Mouse (Mus musculus): ENCODE data around the gene Map1s. TPM values are rescaled to one million over a fixed set of nuclear protein-coding genes. Genes with fewer than 3 reads are reported as not detected.
A peak's percentile ranks its signal among the peaks of the same experiment; 100 is the strongest.
"Not testable (repeated sequence)": the region's sequence is repeated elsewhere in the genome, so short reads cannot be mapped to it uniquely, and the experiment has no call there.

Map1s gene
- polyA plus RNA-seq, 1 experiment: 64.9 TPM

DNA sequence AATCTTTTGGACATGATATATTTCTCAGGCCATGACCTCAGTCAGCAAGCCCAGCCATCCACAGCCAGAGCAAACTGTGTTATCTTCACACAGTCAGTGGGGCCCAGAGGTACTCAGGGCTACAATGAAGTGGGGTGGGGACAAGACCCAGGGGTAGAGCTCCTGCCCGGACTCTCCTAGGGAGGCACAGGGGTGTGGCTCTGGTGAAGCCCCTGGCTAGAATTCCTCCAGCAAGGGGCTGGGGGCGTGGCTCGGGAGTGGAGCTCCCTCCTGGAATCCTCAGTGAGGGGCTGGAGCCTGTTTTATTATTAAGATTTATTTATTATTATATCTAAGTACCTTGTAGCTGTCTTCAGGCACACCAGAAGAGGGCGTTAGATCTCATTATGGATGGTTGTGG, 29.4 kb upstream of the Map1s start:
- DNase-seq (ENCODE audit: extremely low spot score in 1 of 2, low spot score in 1 of 2): no peak

- no peak for DNase-seq (ENCODE audit: extremely low spot score in 1 of 2, low spot score in 1 of 2)
Measured at GRCm38 (mm10) chr8:70878178-70878577, 27.6 kb upstream of the Map1s start.

- no peak for DNase-seq (ENCODE audit: extremely low spot score in 1 of 2, low spot score in 1 of 2)
Measured at GRCm38 (mm10) chr8:70879500-70879899, 26.2 kb upstream of the Map1s start.

- DNase-seq (ENCODE audit: extremely low spot score in 1 of 2, low spot score in 1 of 2): peak in 1 of 2 experiments; percentile 36
Measured at GRCm38 (mm10) chr8:70880126-70880525, 25.6 kb upstream of the Map1s start.

DNA sequence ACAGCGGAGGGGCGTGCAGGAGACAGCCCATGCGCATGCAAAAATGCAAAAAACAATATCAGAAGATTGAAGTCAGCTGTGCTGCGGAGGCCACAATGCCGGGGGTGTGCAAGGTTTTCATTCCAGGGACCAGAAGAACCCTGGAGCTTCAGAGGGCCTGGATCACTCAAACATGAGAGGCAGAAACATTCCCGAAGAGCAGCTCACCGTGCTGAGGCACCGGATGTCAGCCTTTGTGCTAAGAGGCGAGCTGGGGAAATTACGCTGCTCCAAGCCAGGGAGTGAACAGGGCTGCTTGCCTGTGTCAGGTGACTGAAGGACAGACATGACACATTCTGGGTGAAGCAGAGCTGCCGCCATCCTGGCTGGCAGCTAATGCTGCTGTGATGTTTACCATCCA, 25.2 kb upstream of the Map1s start:
- no peak for DNase-seq (ENCODE audit: extremely low spot score in 1 of 2, low spot score in 1 of 2)

DNA sequence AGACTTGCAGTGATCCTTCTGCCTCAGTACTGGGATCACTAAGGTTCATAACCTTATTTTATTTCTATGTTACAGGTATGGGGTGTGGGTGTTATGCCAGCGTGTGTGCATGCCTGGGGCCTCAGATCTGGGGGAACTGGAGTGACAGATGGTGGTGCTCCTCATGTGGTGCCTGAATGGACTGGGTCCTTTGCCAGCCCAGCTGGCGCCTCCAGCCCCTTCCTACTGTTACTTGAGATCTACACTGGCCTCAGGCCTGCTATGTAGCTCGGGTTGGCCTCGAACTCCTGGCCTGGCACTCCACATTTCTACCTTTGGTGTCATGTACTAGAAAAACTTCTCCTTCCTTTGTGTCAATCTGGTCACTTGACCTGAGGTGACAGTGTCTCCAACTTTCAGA, 21.5 kb upstream of the Map1s start:
- no peak for DNase-seq (ENCODE audit: extremely low spot score in 1 of 2, low spot score in 1 of 2)

DNA sequence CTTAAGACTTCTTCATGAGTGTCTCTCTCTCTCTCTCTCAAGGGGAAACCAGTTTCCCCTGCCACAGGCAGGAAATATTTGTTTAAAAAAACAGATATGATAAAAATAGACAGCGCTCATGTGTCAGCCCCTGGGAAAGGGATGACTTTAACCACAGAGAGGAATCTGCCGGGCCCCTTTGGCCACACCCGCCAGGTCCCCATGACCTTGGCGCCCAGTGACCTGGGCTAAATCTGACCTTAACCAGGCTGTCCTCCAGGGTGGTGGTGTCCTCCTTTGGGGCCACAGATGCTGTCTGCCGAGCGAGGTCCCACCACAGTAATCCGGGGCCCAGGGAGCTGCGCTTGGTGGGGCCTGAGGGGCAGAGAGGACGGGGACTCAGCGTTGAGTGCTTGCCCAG, 21.0 kb upstream of the Map1s start:
- DNase-seq (ENCODE audit: extremely low spot score in 1 of 2, low spot score in 1 of 2): no peak

DNA sequence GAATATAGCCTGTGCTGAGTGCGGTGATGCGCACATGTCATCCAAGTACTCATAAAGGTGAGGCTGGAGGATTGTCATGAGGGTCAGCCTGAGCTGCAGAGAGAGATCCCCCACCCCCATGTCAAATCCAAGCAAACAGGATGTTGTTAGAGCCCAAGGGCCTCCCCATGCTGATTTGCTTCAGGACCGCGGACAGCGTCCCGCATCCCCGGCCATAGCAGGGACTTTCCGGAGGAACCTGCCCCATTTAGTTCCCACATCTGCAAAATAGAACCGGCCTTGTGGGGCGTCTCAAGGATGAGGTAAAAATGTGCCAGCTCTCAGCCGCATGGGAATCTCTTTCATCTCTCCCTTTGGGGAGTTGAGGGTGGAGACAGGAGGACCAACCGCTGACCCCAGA, 20.1 kb upstream of the Map1s start:
- DNase-seq (ENCODE audit: extremely low spot score in 1 of 2, low spot score in 1 of 2): no peak

- DNase-seq (ENCODE audit: extremely low spot score in 1 of 2, low spot score in 1 of 2): no peak
Measured at GRCm38 (mm10) chr8:70887669-70888068, 18.1 kb upstream of the Map1s start.

GRCm38 (mm10) chr8:70890656-70891055, 15.1 kb upstream of the Map1s start:
- no peak for DNase-seq (ENCODE audit: extremely low spot score in 1 of 2, low spot score in 1 of 2)

- DNase-seq (ENCODE audit: extremely low spot score in 1 of 2, low spot score in 1 of 2): no peak
Measured at GRCm38 (mm10) chr8:70891356-70891755, 14.4 kb upstream of the Map1s start.

DNA sequence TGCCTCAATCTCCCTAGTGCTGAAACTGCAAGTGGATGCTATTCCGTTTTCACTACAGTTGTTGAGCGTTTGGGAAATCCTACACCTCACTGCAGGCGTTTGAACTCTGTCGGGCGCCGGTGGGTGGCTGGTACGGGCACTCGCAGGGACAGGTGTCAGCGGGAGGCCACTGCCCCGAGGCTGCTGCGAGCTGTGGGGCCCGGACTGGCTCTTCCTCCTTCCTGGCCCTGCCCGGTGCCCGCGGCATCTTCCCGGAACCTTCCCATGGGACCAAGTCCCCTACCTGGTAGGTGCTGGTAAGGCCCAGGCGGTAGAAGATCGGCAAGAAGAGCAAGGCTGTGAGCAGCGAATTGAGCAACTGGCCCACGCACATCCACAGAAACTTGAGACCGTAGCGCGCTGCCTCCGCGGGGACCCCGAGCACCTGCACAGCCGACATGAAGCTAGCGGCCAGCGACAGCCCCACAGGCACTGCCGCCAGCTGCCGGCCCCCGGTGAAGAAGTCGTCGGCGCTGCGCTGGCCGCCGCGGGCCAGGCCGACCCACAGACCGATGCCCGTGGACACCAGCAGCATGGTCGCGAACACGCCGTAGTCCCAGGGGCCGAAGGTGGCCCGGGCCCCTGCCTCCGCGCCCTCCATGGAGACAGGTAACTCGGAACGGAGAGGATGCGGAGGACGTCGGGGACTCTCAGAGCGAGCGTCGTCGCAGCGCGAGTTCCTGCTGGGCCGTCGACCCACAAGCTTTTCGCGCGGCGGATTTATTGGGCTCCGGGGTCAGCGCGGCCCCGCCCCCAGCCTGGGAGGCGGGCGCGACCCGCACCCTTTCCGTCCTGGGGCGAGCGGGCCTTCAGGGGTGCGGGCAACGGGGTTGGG, 13.5 kb upstream of the Map1s start, which contains the start of gene Slc5a5:
Gene Slc5a5, minus strand, starts transcription at position 736 of the 874 bp plus-strand sequence.
- no peak for DNase-seq (ENCODE audit: extremely low spot score in 1 of 2, low spot score in 1 of 2)

DNA sequence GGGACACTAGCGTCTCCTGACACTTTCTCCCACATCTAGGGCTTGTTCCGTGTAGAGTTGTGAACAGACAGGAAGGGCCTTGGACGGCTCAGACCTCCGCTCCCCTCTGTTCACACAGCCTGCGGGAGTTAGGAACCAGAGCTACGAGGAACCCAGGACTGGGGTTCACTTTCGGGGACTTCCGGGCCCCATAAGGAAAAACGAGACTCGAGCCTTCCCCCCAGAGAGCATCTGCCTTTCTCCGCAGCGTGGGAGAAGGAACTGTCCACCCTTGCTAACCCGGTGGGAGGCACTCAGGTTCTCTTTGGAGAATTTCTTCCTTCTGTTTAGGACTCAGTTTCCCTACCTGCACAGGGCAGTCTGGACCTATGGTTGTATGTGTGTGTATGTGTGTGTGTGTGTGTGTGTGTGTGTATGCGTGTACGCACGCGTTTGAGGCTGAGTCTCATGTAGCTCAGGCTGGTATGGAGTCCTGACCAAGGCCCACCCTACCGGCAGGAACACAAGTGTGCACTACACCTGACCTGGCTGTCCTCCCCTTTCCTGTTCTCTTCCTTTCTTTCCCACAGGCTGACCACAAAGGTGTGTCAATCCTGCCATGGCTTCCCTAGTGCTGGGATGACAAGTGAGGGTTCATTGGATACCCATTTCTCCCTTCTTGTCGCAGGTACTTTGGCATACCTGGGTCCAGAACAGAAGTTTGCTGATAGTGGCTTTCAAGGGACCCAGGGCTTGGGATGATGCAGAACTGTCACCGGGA, 12.7 kb upstream of the Map1s start:
- DNase-seq (ENCODE audit: extremely low spot score in 1 of 2, low spot score in 1 of 2): no peak

- peak in 1 of 2 experiments; percentile 68 for DNase-seq (ENCODE audit: extremely low spot score in 1 of 2, low spot score in 1 of 2)
Measured at GRCm38 (mm10) chr8:70893656-70894384, 11.9 kb upstream of the Map1s start.

GRCm38 (mm10) chr8:70894385-70894720, 11.4 kb upstream of the Map1s start:
- no peak for DNase-seq (ENCODE audit: extremely low spot score in 1 of 2, low spot score in 1 of 2)

DNA sequence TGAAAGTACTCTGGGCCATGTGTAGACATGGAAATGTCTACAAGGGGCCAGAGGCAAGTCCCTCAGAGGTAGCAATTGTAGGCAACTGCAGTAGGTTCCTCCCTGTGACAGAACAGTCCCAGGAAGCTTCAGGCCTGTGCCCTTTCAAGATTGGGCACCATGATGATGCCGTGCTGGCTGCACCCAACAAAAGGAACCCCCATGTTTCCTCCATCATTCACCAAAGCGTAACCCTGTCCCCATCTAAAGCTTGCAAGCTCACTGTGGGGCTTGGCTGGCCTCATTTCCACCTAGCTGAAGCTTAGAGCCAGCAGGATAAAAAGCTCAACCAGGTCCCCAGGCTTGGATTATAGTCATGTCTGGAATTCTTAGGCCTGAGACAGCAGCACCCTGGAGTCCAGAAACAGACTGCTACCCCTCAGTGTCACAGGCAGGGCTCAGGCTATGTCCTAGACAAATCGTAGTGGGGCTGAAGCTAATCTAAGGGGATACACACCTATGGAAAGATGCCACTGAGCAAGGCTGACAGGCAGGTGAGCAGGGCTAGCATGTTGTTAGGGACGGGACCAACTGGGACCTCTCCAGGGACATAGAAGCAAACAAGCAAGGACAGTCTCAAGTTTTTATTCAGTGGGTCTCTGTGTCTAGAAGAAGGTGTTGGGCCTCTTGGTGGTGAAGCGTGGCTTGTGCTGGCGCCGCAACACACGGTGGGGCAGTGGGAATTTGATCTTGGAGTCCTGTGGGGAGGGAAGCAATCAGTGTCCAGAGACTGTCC, 10.8 kb upstream of the Map1s start:
- no peak for DNase-seq (ENCODE audit: extremely low spot score in 1 of 2, low spot score in 1 of 2)

DNA sequence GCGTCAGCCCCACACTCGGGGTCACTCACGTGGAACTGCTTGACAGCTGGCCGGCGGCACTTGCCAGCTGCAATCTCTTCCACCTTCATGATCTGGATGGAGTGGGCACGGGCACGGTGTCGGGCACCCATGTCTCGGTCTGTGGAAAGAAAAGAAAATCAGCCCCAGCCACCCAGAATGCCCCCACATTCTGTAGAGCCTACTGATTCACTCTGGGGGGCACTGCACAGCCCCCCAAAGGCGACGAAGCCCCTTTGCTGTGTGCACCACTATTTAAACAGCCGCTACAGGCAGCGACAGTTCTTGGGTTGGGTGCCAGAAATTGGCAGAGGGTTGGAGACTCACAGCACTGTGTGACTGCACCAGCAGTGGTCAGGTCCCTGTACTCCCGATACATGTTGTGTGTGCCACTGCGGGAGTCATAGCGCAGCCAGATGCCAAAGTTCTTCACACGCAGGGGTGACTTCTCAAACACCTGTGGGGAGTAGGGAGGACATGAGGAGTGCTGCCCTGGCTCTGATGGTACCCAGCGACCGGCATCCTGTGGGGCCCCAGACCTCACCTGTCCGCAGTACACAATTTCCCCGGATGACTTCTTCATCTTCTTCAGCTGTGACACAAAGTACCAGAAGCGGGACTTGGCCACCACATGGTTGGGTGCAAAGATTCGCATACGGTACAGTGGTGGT, 10.0 kb upstream of the Map1s start:
- not testable (repeated sequence) for DNase-seq (ENCODE audit: extremely low spot score in 1 of 2, low spot score in 1 of 2)

DNA sequence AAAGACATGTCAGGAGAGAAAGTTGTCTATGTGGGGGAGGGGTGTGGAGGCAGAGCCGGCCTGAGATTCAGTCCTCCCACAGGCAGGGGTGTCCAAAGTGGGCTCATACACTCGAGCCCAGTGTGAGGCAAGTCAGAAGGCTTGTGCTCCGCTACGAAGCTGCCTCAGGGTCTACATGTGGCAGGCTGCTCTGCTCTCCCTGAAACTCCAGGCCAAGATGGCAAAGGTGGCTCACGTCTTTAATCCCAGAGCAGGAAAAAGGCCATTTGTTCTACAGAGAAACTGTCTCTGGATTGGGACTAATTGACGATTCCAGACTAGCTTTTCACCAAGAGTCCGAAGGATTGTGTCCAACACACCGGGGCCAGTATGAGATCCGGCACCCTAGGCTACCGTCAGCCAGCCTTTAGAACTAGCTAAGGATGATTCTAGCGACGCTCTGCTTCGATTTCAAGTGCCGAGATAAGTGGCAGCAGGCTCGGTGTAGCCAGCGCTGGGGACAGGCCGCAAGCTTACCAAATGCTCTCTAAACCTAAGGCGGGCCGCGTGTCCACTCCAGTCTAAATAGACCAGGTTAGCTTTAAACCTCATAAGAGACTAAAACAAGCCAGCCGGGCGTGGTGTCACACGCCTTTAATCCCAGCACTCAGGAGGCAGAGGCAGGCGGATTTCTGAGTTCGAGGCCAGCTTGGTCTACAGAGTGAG, 9.3 kb upstream of the Map1s start:
- DNase-seq (ENCODE audit: extremely low spot score in 1 of 2, low spot score in 1 of 2): no peak

DNA sequence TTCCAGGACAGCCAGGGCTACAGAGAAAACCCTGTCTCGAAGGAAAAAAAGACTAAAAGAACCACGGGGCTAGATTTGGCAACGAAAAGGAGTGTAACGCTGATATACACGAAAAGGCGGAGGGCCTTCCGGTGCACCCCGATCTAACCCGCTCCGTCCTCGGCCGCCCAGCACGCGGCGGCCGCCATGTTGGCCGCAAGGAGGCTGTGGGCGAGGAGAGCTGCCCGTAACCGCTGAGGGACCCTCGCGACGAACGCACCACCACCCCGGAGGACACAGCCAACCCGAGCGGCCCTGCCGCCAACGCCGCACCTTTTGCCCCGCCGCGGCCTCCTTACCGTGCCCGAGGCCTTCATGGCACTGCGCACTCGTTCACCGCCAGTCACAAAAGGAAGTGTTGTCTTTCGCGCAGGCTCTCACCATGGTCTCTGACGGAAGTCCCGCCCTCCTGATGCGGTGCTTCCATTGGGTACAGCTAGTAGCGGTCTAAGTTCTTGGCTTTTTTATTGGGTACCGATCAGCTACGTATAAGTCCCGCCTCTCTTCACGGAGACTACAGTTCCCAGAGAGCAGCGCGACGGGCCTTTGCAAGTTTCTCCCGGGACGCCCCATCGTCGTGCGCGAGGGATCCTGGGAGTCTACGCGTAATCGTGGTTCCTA, 8.6 kb upstream of the Map1s start, which contains the start of gene Rpl18a:
Gene Rpl18a, minus strand, starts transcription at position 392 of the 660 bp plus-strand sequence.
- DNase-seq (ENCODE audit: extremely low spot score in 1 of 2, low spot score in 1 of 2): peak; percentile 98

Data from frontal cortex, adult 2 months (tissue).